Mouse (Mus musculus): ENCODE data around the gene Scyl1.
"Not testable (repeated sequence)": the region's sequence is repeated elsewhere in the genome, so short reads cannot be mapped to it uniquely, and the experiment has no call there.

Gene Scyl1

DNA sequence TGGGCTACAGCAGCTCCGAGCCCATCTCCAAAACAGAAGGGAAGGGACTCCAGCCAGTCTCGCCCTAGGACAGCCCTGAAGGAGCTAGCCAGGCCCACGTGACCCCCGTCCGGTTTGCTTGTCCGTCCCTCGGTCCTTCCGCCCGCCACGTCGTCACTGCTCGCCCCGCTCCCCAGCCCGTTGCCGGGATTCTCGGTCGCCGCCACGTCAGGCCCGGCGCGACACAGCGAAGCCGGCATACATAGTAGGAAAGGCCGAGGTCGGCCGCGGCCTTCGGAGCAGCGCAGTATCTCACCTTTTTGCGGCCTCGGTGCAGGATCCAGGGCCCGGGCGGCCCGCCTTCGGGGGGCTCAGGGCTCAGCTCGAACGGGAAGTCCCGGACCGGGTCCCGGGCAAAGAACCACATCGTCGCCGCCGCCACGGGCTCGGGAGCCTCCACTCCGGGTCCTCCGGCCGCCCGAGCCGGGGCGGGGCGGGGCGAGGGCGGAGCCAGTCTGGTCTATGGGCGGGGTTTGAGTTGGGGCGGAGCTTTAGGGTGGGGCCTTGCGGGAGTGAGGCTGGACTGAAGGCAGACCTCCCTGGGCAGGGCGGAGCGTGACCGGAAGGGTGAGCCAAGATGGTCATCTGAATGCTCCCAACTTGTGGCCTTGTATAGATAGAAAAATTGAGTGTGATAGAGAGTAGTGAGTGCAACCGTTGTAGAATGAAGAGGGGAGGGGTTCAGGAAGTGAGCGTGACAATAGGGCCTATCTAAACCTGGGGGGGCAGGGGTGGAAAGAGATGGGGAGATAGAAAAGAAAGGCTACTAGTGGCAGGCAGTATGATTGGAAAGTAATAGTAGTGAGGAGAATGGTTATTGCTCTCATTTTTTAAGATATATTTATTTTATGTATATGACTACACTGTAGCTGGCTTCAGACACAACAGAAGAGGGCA, at the start of gene Scyl1:
Gene Scyl1 (minus strand): TSS at position 495 of the 936 bp plus-strand sequence.
- in situ Hi-C loops (cut with MboI, MseI): loop anchor here (10.0 kb wide), 1 partner anchor 344 kb away; the partner anchor contains the start of gene Sac3d1

GRCm38 (mm10) chr19:5819549-5819948, 48.3 kb upstream of the Scyl1 start:
- in situ Hi-C loops (cut with MboI, MseI): no loop called here

GRCm38 (mm10) chr19:5818590-5818977, 47.4 kb upstream of the Scyl1 start:
- in situ Hi-C loops (cut with MboI, MseI): no loop called here

- in situ Hi-C loops (cut with MboI, MseI): no loop called here
These were observed 46.7 kb upstream of the Scyl1 start for GRCm38 (mm10) chr19:5817703-5818589.

DNA sequence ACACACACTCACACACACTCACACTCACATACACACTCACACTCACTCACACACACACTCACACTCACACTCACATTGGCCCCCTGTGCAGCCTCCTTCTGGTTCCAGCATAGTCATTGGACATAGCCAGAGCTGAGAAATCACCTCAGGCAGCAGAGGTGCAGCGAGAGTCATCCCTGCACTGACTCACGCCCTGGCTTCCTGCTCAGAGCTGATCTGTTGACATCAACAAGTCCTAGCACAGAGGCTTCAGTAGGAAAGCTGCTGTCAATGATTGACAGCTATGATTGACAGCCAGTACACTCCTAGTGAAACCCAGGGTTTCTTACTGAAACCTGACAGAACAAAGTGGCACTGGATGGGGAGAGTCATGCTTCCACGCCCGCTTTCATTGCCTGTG, 44.7 kb upstream of the Scyl1 start:
- in situ Hi-C loops (cut with MboI, MseI): no loop called here

- in situ Hi-C loops (cut with MboI, MseI): no loop called here
These were observed 43.8 kb upstream of the Scyl1 start for GRCm38 (mm10) chr19:5815010-5815409.

DNA sequence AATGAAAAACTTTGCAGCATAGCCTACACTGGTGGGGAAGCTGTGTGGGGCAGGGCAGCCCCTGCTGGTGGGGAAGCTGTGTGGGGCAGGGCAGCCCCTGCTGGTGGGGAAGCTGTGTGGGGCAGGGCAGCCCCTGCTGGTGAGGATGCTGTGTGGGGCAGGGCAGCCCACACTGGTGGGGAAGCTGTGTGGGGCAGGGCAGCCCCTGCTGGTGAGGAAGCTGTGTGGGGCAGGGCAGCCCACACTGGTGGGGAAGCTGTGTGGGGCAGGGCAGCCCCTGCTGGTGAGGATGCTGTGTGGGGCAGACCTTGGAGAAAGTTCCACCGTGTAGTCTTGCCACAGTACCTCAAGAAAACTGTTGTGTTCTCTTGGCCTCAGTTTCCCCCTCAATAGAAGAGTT, 42.8 kb upstream of the Scyl1 start:
- in situ Hi-C loops (cut with MboI, MseI): not testable (repeated sequence)

DNA sequence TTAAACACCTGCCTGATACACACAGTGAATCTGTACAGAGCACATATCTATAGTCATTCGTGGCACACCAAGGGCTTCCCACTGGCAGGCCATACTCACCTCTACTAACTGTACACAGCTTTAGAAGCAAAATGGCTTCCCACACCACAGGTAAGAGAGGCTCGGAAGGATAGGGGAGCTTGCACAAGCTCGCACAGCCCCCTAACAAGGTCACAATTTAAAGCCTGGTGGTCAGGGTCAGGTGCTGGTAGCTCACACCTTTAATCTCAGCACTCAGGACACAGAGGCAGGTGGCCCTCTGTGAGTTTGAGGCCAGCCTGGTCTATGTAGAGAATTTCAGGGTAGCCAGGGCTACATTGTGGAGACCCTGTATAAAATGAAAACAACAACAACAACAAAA, 42.3 kb upstream of the Scyl1 start:
- in situ Hi-C loops (cut with MboI, MseI): no loop called here

- in situ Hi-C loops (cut with MboI, MseI): no loop called here
These were observed 40.7 kb upstream of the Scyl1 start for GRCm38 (mm10) chr19:5811771-5812504.

GRCm38 (mm10) chr19:5810840-5811563, 39.8 kb upstream of the Scyl1 start:
- in situ Hi-C loops (cut with MboI, MseI): no loop called here

GRCm38 (mm10) chr19:5810103-5810839, 39.1 kb upstream of the Scyl1 start:
- in situ Hi-C loops (cut with MboI, MseI): no loop called here

GRCm38 (mm10) chr19:5809712-5810089, 38.5 kb upstream of the Scyl1 start:
- in situ Hi-C loops (cut with MboI, MseI): no loop called here

DNA sequence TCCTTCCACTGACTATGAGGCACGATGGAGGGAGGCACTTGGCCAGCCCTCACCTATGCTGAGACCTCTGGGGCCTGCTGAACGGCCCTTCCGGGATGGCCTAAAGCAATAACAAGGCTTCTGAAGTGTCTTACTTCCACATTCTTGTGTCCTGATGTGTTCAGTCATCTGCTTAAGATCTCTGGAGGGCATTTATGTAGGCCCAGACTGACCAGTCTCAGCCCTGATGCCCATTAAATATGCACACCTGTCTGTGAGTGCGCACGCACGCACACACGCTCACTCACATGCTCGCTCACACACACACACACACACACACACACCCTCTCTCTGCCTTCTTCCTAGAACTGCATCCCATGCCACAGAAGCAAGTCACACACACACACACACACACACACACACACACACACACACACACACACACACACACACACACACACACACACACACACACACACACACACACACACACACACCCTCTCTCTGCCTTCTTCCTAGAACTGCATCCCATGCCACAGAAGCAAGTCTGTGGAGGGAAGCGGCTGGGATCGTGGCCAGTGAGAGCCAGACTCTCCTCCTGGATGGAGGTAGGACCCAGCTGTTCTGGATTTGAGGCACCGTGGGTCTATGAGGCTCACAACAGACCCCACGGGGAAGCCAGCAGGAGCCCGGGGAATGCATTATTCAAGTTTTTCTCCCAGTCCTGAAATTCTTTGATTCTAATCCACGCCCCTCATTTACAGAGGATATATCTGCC, 37.9 kb upstream of the Scyl1 start:
- in situ Hi-C loops (cut with MboI, MseI): no loop called here

GRCm38 (mm10) chr19:5807740-5808139, 36.5 kb upstream of the Scyl1 start:
- in situ Hi-C loops (cut with MboI, MseI): no loop called here

GRCm38 (mm10) chr19:5806809-5807205, 35.6 kb upstream of the Scyl1 start:
- in situ Hi-C loops (cut with MboI, MseI): no loop called here

- in situ Hi-C loops (cut with MboI, MseI): no loop called here
These were observed 35.0 kb upstream of the Scyl1 start for GRCm38 (mm10) chr19:5806051-5806808.

DNA sequence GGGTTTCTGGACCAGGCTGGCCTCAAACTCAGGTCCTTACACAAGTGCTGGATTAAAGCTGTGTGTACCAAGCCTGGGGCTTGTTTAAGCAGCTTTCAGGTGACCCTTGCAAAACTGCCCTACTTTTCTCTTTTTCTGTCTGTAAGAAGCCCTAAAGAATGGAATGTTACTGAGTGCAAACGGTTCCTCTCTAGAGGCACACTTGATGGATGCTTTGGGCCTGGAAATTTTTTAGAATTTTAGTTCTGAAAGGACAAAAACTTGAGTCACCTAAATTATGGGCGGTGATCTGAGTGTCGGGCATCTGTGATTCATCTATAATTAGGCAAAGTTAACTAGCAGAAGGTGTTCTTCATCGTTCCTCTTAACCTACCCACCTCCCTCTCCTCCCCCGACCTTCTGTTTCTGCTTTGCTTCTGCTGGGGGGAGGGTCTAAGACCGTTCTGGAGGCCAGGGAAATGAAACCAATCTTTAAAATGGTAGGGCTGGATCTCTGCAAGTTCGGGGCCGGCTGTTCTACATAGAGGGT, 33.2 kb upstream of the Scyl1 start:
- in situ Hi-C loops (cut with MboI, MseI): no loop called here

GRCm38 (mm10) chr19:5803881-5804279, 32.7 kb upstream of the Scyl1 start:
- in situ Hi-C loops (cut with MboI, MseI): no loop called here

Data from T-helper 1 cell (primary cell).